Comparison of ENCODE assay signal across 24 mouse cellular contexts in the genomic region with DNA sequence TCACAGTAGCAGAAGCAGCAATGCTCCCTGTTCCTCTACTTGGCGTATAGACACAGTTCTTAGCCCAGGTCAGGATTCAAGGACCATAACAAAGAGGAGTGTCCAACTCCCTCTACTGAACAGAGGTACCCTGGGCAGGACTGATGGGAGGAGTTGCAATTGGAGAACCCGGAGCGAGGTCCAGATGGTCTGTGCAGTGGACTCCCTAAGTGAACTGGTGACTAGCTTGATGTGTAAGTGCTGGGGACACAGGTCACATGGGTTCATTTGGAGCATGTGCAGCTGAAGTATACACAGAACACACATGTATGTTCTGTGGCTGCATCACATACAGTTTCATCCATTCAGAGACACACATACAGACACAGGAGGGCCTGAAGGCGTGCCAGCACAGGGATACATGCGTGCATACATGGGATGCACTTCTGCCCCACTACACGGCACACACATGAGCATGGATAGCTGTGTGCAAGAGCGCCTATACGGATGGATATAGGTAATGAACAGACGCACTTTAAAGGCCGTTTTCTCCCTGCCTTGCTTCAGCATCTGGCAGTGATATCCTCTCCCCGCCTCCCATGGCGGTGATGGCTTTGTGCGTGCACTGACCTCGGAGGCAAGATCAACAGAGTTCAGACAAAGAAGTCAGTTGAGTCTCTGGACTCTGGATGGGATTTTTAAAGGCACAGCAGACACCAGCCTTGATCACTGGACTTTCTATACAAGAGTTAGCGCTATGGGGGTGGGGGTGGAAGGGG. TPM values are rescaled to one million over a fixed set of nuclear protein-coding genes. Genes with fewer than 3 reads are reported as not detected.
DNase-seq lines count a peak whose midpoint lies in the region; ATAC-seq lines count a peak whose summit lies in the region.
"Had no signal": no experiment of that assay in that cellular context is flagged by ENCODE, and none has a peak within 500 bp of the region (broad histone marks: within the 10 kb centered on the region; RNA-seq: fewer than 3 reads in every experiment).

No protein-coding gene starts in this region.

- no peak for ATAC-seq in hindbrain, embryonic 13.5 days (ENCODE audit: low FRiP score)
- no peak for ATAC-seq in hindbrain, embryonic 16.5 days
- ATAC-seq in midbrain, embryonic 13.5 days: no peak
- ATAC-seq: forebrain, embryonic 16.5 days; intestine, embryonic 16.5 days had no signal

- no peaks in the 10 kb centered on the region for H3K27me3 ChIP-seq in hindbrain, embryonic 13.5 days
- no peaks in the 10 kb centered on the region for H3K27me3 ChIP-seq in hindbrain, embryonic 16.5 days (replicated peaks; ENCODE audit: control insufficient read depth, insufficient read depth, low read length)
- H3K27me3 ChIP-seq in midbrain, embryonic 10.5 days (ENCODE audit: low read depth, poor library complexity, severe bottlenecking): no peaks in the 10 kb centered on the region
- no peaks in the 10 kb centered on the region for H3K27me3 ChIP-seq in midbrain, embryonic 13.5 days
- H3K27me3 ChIP-seq in embryonic facial prominence, embryonic 10.5 days (replicated peaks; ENCODE audit: low read depth, poor library complexity, severe bottlenecking): no peaks in the 10 kb centered on the region
- H3K27me3 ChIP-seq: limb, embryonic 13.5 days had no signal

- no peak overlapping the region for H3K4me3 ChIP-seq in hindbrain, embryonic 13.5 days
- H3K4me3 ChIP-seq in hindbrain, embryonic 16.5 days (ENCODE audit: low read length): no peak overlapping the region
- H3K4me3 ChIP-seq in midbrain, embryonic 10.5 days: no peak overlapping the region
- H3K4me3 ChIP-seq in midbrain, embryonic 13.5 days (replicated peaks): no peak overlapping the region
- H3K4me3 ChIP-seq in embryonic facial prominence, embryonic 10.5 days: no peak overlapping the region
- H3K4me3 ChIP-seq: erythroblast, embryonic 14.5 days; gastrocnemius, adult 2 months; heart, embryonic 13.5 days; limb, embryonic 13.5 days had no signal

- H3K4me1 ChIP-seq in hindbrain, embryonic 13.5 days (replicated peaks): peaks cover 9% of the 10 kb centered on the region
- no peaks in the 10 kb centered on the region for H3K4me1 ChIP-seq in hindbrain, embryonic 16.5 days (ENCODE audit: control insufficient read depth, insufficient read depth, low read depth, low read length)
- peaks cover 19% of the 10 kb centered on the region for H3K4me1 ChIP-seq in midbrain, embryonic 10.5 days
- peaks cover 4% of the 10 kb centered on the region; the same call in 1 of the 2 replicates for H3K4me1 ChIP-seq in midbrain, embryonic 13.5 days (replicated peaks)
- H3K4me1 ChIP-seq in embryonic facial prominence, embryonic 10.5 days: peaks cover 38% of the 10 kb centered on the region
- H3K4me1 ChIP-seq: heart, embryonic 13.5 days had no signal

- H3K9ac ChIP-seq in hindbrain, embryonic 13.5 days: 0 out of 2 replicates have a peak overlapping the region, but pooled peaks have one; percentile 5
- no peak overlapping the region for H3K9ac ChIP-seq in hindbrain, embryonic 16.5 days (ENCODE audit: low read depth, low read length)
- H3K9ac ChIP-seq in midbrain, embryonic 13.5 days (replicated peaks): no peak overlapping the region
- H3K9ac ChIP-seq: heart, embryonic 13.5 days; limb, embryonic 13.5 days; lung, embryonic 14.5 days had no signal

- DNase-seq in midbrain, embryonic 10.5 days (ENCODE audit: low spot score): peak; percentile 55
- DNase-seq in embryonic facial prominence, embryonic 10.5 days (ENCODE audit: low spot score): peak; percentile 68
- peak; percentile 44 for DNase-seq in mesoderm, embryonic 11.5 days (ENCODE audit: low read depth, low spot score)
- DNase-seq in cerebellum, postnatal 25 days: no peak
- DNase-seq in spleen, adult 18-20 months: no peak
- DNase-seq: adrenal gland, postnatal 10 days; cerebellum, adult 11-12 months; gastrocnemius, adult 2 months; heart, adult 11 months; heart, postnatal 36 days; kidney, postnatal 25 days; layer of hippocampus, adult 9-11 months; lung, embryonic 14.5 days; right cerebral cortex, postnatal 4 days had no signal

- no peaks in the 10 kb centered on the region for H3K36me3 ChIP-seq in hindbrain, embryonic 13.5 days
- no peaks in the 10 kb centered on the region for H3K36me3 ChIP-seq in hindbrain, embryonic 16.5 days (ENCODE audit: control insufficient read depth, insufficient read depth, low read length)
- no peaks in the 10 kb centered on the region for H3K36me3 ChIP-seq in midbrain, embryonic 10.5 days
- H3K36me3 ChIP-seq in midbrain, embryonic 13.5 days: no peaks in the 10 kb centered on the region
- no peaks in the 10 kb centered on the region for H3K36me3 ChIP-seq in embryonic facial prominence, embryonic 10.5 days (replicated peaks)
- H3K36me3 ChIP-seq: heart, embryonic 13.5 days; limb, embryonic 13.5 days had no signal

- no peaks in the 10 kb centered on the region for H3K9me3 ChIP-seq in hindbrain, embryonic 13.5 days
- H3K9me3 ChIP-seq in hindbrain, embryonic 16.5 days (ENCODE audit: control insufficient read depth, low read length): no peaks in the 10 kb centered on the region
- H3K9me3 ChIP-seq in midbrain, embryonic 10.5 days (replicated peaks): no peaks in the 10 kb centered on the region
- no peaks in the 10 kb centered on the region for H3K9me3 ChIP-seq in midbrain, embryonic 13.5 days
- no peaks in the 10 kb centered on the region for H3K9me3 ChIP-seq in embryonic facial prominence, embryonic 10.5 days
- H3K9me3 ChIP-seq: heart, embryonic 13.5 days; limb, embryonic 13.5 days had no signal

- H3K4me2 ChIP-seq in hindbrain, embryonic 13.5 days: no peak overlapping the region
- H3K4me2 ChIP-seq in hindbrain, embryonic 16.5 days (ENCODE audit: low read length): no peak overlapping the region
- no peak overlapping the region for H3K4me2 ChIP-seq in midbrain, embryonic 13.5 days (replicated peaks)
- H3K4me2 ChIP-seq: heart, embryonic 13.5 days; limb, embryonic 13.5 days; lung, embryonic 14.5 days had no signal

- H3K27ac ChIP-seq in hindbrain, embryonic 13.5 days: no peak overlapping the region
- H3K27ac ChIP-seq in hindbrain, embryonic 16.5 days (ENCODE audit: low read depth, low read length): no peak overlapping the region
- peak overlapping the region; percentile 82 for H3K27ac ChIP-seq in midbrain, embryonic 10.5 days (replicated peaks)
- no peak overlapping the region for H3K27ac ChIP-seq in midbrain, embryonic 13.5 days
- H3K27ac ChIP-seq in embryonic facial prominence, embryonic 10.5 days (replicated peaks): peak overlapping the region; percentile 85
- H3K27ac ChIP-seq: gastrocnemius, adult 2 months; heart, embryonic 13.5 days; limb, embryonic 13.5 days; macrophage had no signal

- WGBS in hindbrain, embryonic 13.5 days: 37% methylated on average over 15 of the region's 15 CpGs
- WGBS in hindbrain, embryonic 16.5 days: 49% methylated on average over 15 of the region's 15 CpGs
- 47% methylated on average over 15 of the region's 15 CpGs for WGBS in midbrain, embryonic 10.5 days
- 44% methylated on average over 15 of the region's 15 CpGs for WGBS in midbrain, embryonic 13.5 days
- WGBS in embryonic facial prominence, embryonic 10.5 days: 32% methylated on average over 15 of the region's 15 CpGs

RNA-seq across cellular contexts. Expression of a gene that starts 12.9 kb away (rescaled TPM):
- polyA plus RNA-seq in hindbrain, embryonic 13.5 days (2015; fragmentation: Nextera tagmentation; extraction: Ambion mirVana): 17.7 and 18.7 TPM in 2 replicates
- polyA plus RNA-seq in hindbrain, embryonic 16.5 days (2015; fragmentation: Nextera tagmentation; extraction: Ambion mirVana): 13.5 and 16.6 TPM in 2 replicates
- polyA plus RNA-seq in midbrain, embryonic 10.5 days (2016; fragmentation: Nextera tagmentation; extraction: Ambion mirVana): 13.1 and 15.8 TPM in 2 replicates
- 13.7 and 14.4 TPM in 2 replicates for polyA plus RNA-seq in midbrain, embryonic 13.5 days (2015; fragmentation: Nextera tagmentation; extraction: Ambion mirVana)
- polyA plus RNA-seq in embryonic facial prominence, embryonic 10.5 days (2016; fragmentation: Nextera tagmentation; extraction: Ambion mirVana): 15.4 and 16.5 TPM in 2 replicates
- polyA plus RNA-seq: macrophage had no signal

RNA-seq across cellular contexts. Expression of a gene that starts 19.6 kb away (rescaled TPM):
- 0.26 and 0.32 TPM in 2 replicates for polyA plus RNA-seq in hindbrain, embryonic 13.5 days (2015; fragmentation: Nextera tagmentation; extraction: Ambion mirVana)
- 0.27 and 0.31 TPM in 2 replicates for polyA plus RNA-seq in hindbrain, embryonic 16.5 days (2015; fragmentation: Nextera tagmentation; extraction: Ambion mirVana)
- 1.0 and 1.8 TPM in 2 replicates for polyA plus RNA-seq in midbrain, embryonic 10.5 days (2016; fragmentation: Nextera tagmentation; extraction: Ambion mirVana)
- polyA plus RNA-seq in midbrain, embryonic 13.5 days (2015; fragmentation: Nextera tagmentation; extraction: Ambion mirVana): 0.19 TPM in 2 replicates
- 0.94 and 1.2 TPM in 2 replicates for polyA plus RNA-seq in embryonic facial prominence, embryonic 10.5 days (2016; fragmentation: Nextera tagmentation; extraction: Ambion mirVana)
- polyA plus RNA-seq: forebrain, embryonic 16.5 days; neural tube, embryonic 14.5 days had no signal

RNA-seq across cellular contexts. Expression of a gene that starts 39.8 kb away (rescaled TPM):
- 56.1 and 66.8 TPM in 2 replicates for polyA plus RNA-seq in hindbrain, embryonic 13.5 days (2015; fragmentation: Nextera tagmentation; extraction: Ambion mirVana)
- 39.6 and 53.7 TPM in 2 replicates for polyA plus RNA-seq in hindbrain, embryonic 16.5 days (2015; fragmentation: Nextera tagmentation; extraction: Ambion mirVana)
- 403 and 424 TPM in 2 replicates for polyA plus RNA-seq in midbrain, embryonic 10.5 days (2016; fragmentation: Nextera tagmentation; extraction: Ambion mirVana)
- polyA plus RNA-seq in midbrain, embryonic 13.5 days (2015; fragmentation: Nextera tagmentation; extraction: Ambion mirVana): 105 TPM in 2 replicates
- polyA plus RNA-seq in embryonic facial prominence, embryonic 10.5 days (2016; fragmentation: Nextera tagmentation; extraction: Ambion mirVana): 402 and 411 TPM in 2 replicates

RNA-seq across cellular contexts. Expression of a gene that starts 49.1 kb away (rescaled TPM):
- polyA plus RNA-seq in hindbrain, embryonic 13.5 days (2015; fragmentation: Nextera tagmentation; extraction: Ambion mirVana): 32.9 and 33.3 TPM in 2 replicates
- 36.5 and 36.6 TPM in 2 replicates for polyA plus RNA-seq in hindbrain, embryonic 16.5 days (2015; fragmentation: Nextera tagmentation; extraction: Ambion mirVana)
- polyA plus RNA-seq in midbrain, embryonic 10.5 days (2016; fragmentation: Nextera tagmentation; extraction: Ambion mirVana): 45.3 and 47.0 TPM in 2 replicates
- polyA plus RNA-seq in midbrain, embryonic 13.5 days (2015; fragmentation: Nextera tagmentation; extraction: Ambion mirVana): 25.8 and 25.9 TPM in 2 replicates
- 46.9 and 49.9 TPM in 2 replicates for polyA plus RNA-seq in embryonic facial prominence, embryonic 10.5 days (2016; fragmentation: Nextera tagmentation; extraction: Ambion mirVana)

RNA-seq across cellular contexts. Expression of a gene that starts 49.8 kb away (rescaled TPM):
- not detected in 2 replicates for polyA plus RNA-seq in hindbrain, embryonic 13.5 days (2015; fragmentation: Nextera tagmentation; extraction: Ambion mirVana)
- polyA plus RNA-seq in hindbrain, embryonic 16.5 days (2015; fragmentation: Nextera tagmentation; extraction: Ambion mirVana): not detected in 2 replicates
- polyA plus RNA-seq in midbrain, embryonic 10.5 days (2016; fragmentation: Nextera tagmentation; extraction: Ambion mirVana): 0.52 and 0.53 TPM in 2 replicates
- 0.16 TPM in 1 of 2 replicates, not detected in the other for polyA plus RNA-seq in midbrain, embryonic 13.5 days (2015; fragmentation: Nextera tagmentation; extraction: Ambion mirVana)
- polyA plus RNA-seq in embryonic facial prominence, embryonic 10.5 days (2016; fragmentation: Nextera tagmentation; extraction: Ambion mirVana): 3.9 TPM in 2 replicates
- polyA plus RNA-seq: forebrain, embryonic 16.5 days; macrophage; neural tube, embryonic 14.5 days had no signal

Comparison
In these comparisons a context has a peak if more than half of its experiments do, and no peak if none do; other contexts are left out.
1. H3K27ac ChIP-seq: peak in midbrain, embryonic 10.5 days (single experiment) and embryonic facial prominence, embryonic 10.5 days (single experiment); none in hindbrain, embryonic 13.5 days (single experiment), hindbrain, embryonic 16.5 days (single experiment) and midbrain, embryonic 13.5 days (single experiment).
2. DNase-seq: peak in midbrain, embryonic 10.5 days (single experiment), embryonic facial prominence, embryonic 10.5 days (single experiment) and mesoderm, embryonic 11.5 days (single experiment); none in cerebellum, postnatal 25 days (0 of 2) and spleen, adult 18-20 months (0 of 2).